Mouse (Mus musculus) myocyte (in vitro differentiated cells): ENCODE measurements at regions not wholly inside any gene's neighbourhood (a gene's known extent, or its start where the extent isn't known, plus 50 kb on each side); places are given as distances from the start of the nearest gene placed in this dataset.

Experiments
- H3K27me3 ChIP-seq: one replicate; pipeline ENCODE4 v1.6.1; 2011; ENCODE audit not compliant: control insufficient read depth, insufficient read depth, insufficient read length
- H3K36me3 ChIP-seq: one replicate; pipeline ENCODE4 v1.6.1; 2011; ENCODE audit not compliant: control insufficient read depth, insufficient read depth
- H3K4me2 ChIP-seq: one replicate; pipeline ENCODE4 v1.6.1; 2011; ENCODE audit warnings: low read depth, control low read depth
- H3K4me3 ChIP-seq: one replicate; pipeline ENCODE4 v1.5.1; 2011; ENCODE audit warnings: mild to moderate bottlenecking, control low read depth, moderate library complexity
- H3K79me2 ChIP-seq: one replicate; pipeline ENCODE4 v1.6.1; 2011; ENCODE audit not compliant: control insufficient read depth, insufficient read depth
- H3ac ChIP-seq: one replicate; pipeline ENCODE4 v1.6.1; 2011; ENCODE audit not compliant: control insufficient read depth, insufficient read length
- CEBPB ChIP-seq: IDR thresholded peaks from 2 replicates; pipeline ENCODE4 v1.6.1; 2011; ENCODE audit warnings: mild to moderate bottlenecking, moderate library complexity; ENCODE audit not compliant: poor library complexity, insufficient read depth, severe bottlenecking
- E2F4 ChIP-seq: IDR thresholded peaks from one replicate; pipeline ENCODE4 v1.6.1; 2011; ENCODE audit warnings: mild to moderate bottlenecking, control low read depth, moderate library complexity; ENCODE audit not compliant: insufficient read depth
- MAX ChIP-seq: IDR thresholded peaks from one replicate; pipeline ENCODE4 v1.6.1; 2011; ENCODE audit warnings: low read depth, mild to moderate bottlenecking, control low read depth
- MYOD1 ChIP-seq, 3 experiments: IDR thresholded peaks; one replicate each; pipeline ENCODE4 v1.6.1; 2011; ENCODE audit warnings: control low read depth in 2 of 3, low read depth in 2 of 3, mild to moderate bottlenecking in 2 of 3, moderate library complexity in 1 of 3; ENCODE audit not compliant: insufficient read length in 2 of 3, control insufficient read depth in 1 of 3
- MYOG ChIP-seq, 3 experiments: IDR thresholded peaks; one replicate each; pipeline ENCODE4 v1.6.1; 2011; ENCODE audit warnings: control low read depth in 2 of 3, low read depth in 2 of 3, mild to moderate bottlenecking in 2 of 3; ENCODE audit not compliant: insufficient read length in 2 of 3, control insufficient read depth in 1 of 3, insufficient read depth in 1 of 3
- POLR2A ChIP-seq: IDR thresholded peaks from one replicate; pipeline ENCODE4 v1.6.1; 2011; ENCODE audit warnings: low read depth, mild to moderate bottlenecking, control low read depth, moderate library complexity; ENCODE audit not compliant: insufficient read length
- POLR2AphosphoS2 ChIP-seq: IDR thresholded peaks from one replicate; pipeline ENCODE4 v1.6.1; 2011; ENCODE audit warnings: low read depth, control low read depth; ENCODE audit not compliant: insufficient read length
- REST ChIP-seq: IDR thresholded peaks from one replicate; pipeline ENCODE4 v1.6.1; 2011; ENCODE audit warnings: mild to moderate bottlenecking, control low read depth, moderate library complexity; ENCODE audit not compliant: insufficient read depth, insufficient read length
- SRF ChIP-seq: IDR thresholded peaks from one replicate; pipeline ENCODE4 v1.6.1; 2011; ENCODE audit warnings: low read depth; ENCODE audit not compliant: control insufficient read depth, insufficient read length
- TCF12 ChIP-seq: IDR thresholded peaks from one replicate; pipeline ENCODE4 v1.6.1; 2011; ENCODE audit warnings: mild to moderate bottlenecking, control low read depth; ENCODE audit not compliant: poor library complexity, insufficient read depth, severe bottlenecking
- TCF3 ChIP-seq: IDR thresholded peaks from one replicate; pipeline ENCODE4 v1.6.1; 2011; ENCODE audit warnings: low read depth, control low read depth; ENCODE audit not compliant: insufficient read length
- USF1 ChIP-seq: IDR thresholded peaks from one replicate; pipeline ENCODE4 v1.6.1; 2011; ENCODE audit warnings: low read depth, mild to moderate bottlenecking, control low read depth, moderate library complexity

DNA sequence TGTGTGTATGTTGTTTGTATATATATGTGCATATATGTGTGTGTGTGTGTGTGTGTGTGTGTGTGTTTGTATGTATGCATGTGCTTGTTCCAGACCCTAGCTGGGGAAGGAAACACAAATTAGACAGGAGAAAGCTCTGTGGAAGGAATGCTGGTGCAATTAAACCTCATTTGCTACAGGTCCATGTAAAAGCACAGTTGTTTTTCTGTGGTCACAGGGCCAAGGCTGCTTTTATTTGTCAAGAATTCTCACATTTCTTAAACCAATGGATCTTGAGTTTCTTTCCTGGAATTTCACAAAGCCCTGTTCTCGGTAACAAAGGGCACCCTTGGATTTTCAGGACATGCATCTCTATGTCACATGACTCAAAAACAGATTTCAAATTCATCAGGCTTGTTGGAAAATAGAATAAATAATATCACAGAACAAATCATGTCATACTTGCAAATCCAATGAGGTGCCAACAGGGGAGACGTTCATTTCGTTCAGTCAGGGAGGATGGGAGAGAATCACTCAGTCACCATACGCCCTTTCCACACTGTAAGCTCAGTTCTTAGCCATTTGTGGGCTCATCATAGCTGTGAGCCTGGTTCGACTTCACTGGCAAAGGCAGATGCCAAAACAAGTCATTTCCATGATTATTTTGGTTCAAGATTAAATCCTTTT lies 222.4 kb upstream of the Sox11 start:
- Histone ChIP-seq H3K4me2 (no peak overlapping the region), H3ac (no peak overlapping the region), H3K36me3 (no peaks in the 10 kb centered on the region), H3K79me2 (no peaks in the 10 kb centered on the region), H3K27me3 (no peaks in the 10 kb centered on the region), H3K4me3 (no peak overlapping the region)
- TF ChIP-seq POLR2AphosphoS2 = no peak
- TF ChIP-seq MYOG (IDR thresholded peaks at IDR 0.05; ENCODE audit: control insufficient read depth in 1 of 3, insufficient read depth in 1 of 3, insufficient read length in 2 of 3, low read depth in 2 of 3) = no peak
- no peak for TF ChIP-seq USF1
- no peak for TF ChIP-seq MAX
- TF ChIP-seq POLR2A = no peak
- no peak for TF ChIP-seq TCF3
- no peak for TF ChIP-seq CEBPB
- TF ChIP-seq E2F4 = no peak
- TF ChIP-seq MYOD1 (IDR thresholded peaks at IDR 0.05; ENCODE audit: control insufficient read depth in 1 of 3, insufficient read length in 2 of 3, low read depth in 2 of 3) = no peak
- no peak for TF ChIP-seq REST
- no peak for TF ChIP-seq TCF12

- Histone ChIP-seq H3K4me3 (no peak overlapping the region), H3K36me3 (no peaks in the 10 kb centered on the region), H3K27me3 (no peaks in the 10 kb centered on the region), H3ac (no peak overlapping the region), H3K79me2 (no peaks in the 10 kb centered on the region), H3K4me2 (no peak overlapping the region)
- TF ChIP-seq MYOD1 (IDR thresholded peaks at IDR 0.05; ENCODE audit: control insufficient read depth in 1 of 3, insufficient read length in 2 of 3, low read depth in 2 of 3) = no peak
- TF ChIP-seq USF1 = no peak
- no peak for TF ChIP-seq MYOG (IDR thresholded peaks at IDR 0.05; ENCODE audit: control insufficient read depth in 1 of 3, insufficient read depth in 1 of 3, insufficient read length in 2 of 3, low read depth in 2 of 3)
- TF ChIP-seq POLR2AphosphoS2 = no peak
- TF ChIP-seq TCF12 = no peak
- no peak for TF ChIP-seq MAX
- no peak for TF ChIP-seq E2F4
- no peak for TF ChIP-seq POLR2A
- TF ChIP-seq TCF3 = no peak
- TF ChIP-seq SRF = no peak
- TF ChIP-seq CEBPB = no peak
- no peak for TF ChIP-seq REST
Observed at GRCm38 (mm10) chr12:27563900-27564299, 221.5 kb upstream of the Sox11 start.

DNA sequence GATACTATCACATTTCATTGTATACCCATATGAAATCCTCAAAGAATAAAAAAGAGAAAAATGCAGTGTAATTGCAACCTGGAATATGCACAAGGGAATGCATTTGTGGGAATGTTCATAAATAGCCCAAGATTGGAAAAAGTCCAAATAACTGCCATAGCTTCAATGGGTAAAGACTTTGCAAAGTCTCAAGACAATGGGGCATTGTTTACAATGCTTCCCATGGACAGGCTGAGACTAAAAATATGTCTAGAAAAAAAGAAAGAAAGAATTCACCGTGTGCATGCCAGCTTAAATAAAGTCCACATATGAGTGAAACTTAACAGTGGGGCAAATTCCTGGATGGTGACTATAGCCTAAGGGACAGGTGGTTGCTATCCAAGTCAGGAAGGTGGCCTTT lies 210.4 kb upstream of the Sox11 start:
- Histone ChIP-seq H3K36me3 (no peaks in the 10 kb centered on the region), H3K79me2 (no peaks in the 10 kb centered on the region), H3K4me3 (no peak overlapping the region), H3K4me2 (no peak overlapping the region), H3ac (no peak overlapping the region), H3K27me3 (no peaks in the 10 kb centered on the region)
- no peak for TF ChIP-seq TCF12
- no peak for TF ChIP-seq SRF
- TF ChIP-seq MYOD1 (IDR thresholded peaks at IDR 0.05; ENCODE audit: control insufficient read depth in 1 of 3, insufficient read length in 2 of 3, low read depth in 2 of 3) = peak in 2 of 3 experiments; percentile 23 to 28

DNA sequence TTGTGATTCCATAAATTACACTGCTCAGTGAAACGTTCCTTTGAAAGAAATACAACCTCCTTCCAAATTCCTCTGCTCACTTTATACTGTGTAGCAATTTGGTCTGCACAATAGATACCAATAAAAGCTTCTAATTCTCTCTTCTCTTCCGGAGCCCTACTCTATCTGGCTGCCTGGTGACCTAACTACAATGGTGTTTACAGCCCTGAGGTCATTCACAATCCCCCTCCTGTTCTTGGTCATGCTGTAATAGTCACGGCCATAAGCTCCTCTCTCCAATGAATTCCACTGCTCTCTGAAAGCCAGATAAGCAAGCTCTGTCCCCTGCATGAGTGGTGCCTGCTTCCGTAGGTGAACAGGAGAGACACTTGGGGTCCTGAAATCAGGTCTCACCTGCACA lies 195.8 kb upstream of the Sox11 start:
- TF ChIP-seq CEBPB = no peak
- Histone ChIP-seq H3K27me3 (no peaks in the 10 kb centered on the region), H3K79me2 (no peaks in the 10 kb centered on the region), H3K4me3 (no peak overlapping the region), H3K36me3 (no peaks in the 10 kb centered on the region), H3K4me2 (no peak overlapping the region), H3ac (no peak overlapping the region)

DNA sequence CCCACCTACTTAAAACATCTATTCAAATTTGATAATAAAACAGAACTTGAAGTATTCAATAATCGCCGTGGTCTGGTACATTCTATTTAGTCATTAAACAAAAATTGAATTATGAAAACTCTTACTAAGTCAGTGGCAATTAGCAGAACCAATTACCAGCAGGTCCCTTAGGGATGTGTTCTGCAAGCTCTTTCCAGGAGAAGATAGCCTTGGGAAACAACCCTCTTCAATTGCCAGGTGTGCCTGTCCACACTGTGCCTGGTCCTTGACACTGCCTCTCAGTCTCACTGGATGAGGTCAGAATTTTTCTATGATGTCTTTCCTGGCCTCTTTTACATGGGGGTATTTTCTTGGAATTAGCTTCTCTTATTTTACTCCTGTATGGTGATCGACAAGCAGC lies 195.1 kb upstream of the Sox11 start:
- H3K79me2 ChIP-seq = no peaks in the 10 kb centered on the region

DNA sequence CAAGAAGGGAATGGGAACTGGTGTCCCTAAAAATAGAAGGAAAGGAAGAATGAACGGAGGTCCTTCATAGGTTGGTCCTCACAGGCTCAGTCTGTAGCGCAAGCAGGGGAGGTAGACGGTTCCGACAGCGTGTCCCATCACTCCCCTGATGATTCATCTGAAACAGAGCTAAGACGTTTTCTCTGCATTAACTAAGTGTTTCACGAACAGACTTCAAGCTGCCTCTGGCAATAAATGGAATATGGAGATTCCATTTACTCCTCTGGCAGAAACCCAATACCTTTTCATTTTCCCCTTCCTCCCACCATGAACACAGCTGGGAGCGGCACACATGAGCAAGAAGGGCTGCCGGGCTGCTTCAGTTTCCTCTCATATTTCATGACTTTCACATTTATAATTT lies 194.6 kb upstream of the Sox11 start:
- no peaks in the 10 kb centered on the region for H3K36me3 ChIP-seq
- no peaks in the 10 kb centered on the region for H3K79me2 ChIP-seq
- peak overlapping the region; percentile 73 for H3K4me2 ChIP-seq
- H3ac ChIP-seq = no peak overlapping the region
- no peaks in the 10 kb centered on the region for H3K27me3 ChIP-seq
- TF ChIP-seq POLR2AphosphoS2 (no peak), MYOD1 (IDR thresholded peaks at IDR 0.05; ENCODE audit: control insufficient read depth in 1 of 3, insufficient read length in 2 of 3, low read depth in 2 of 3) (no peak), MAX (no peak), USF1 (no peak), TCF12 (no peak), POLR2A (no peak), TCF3 (no peak), CEBPB (no peak), SRF (no peak), REST (no peak), MYOG (IDR thresholded peaks at IDR 0.05; ENCODE audit: control insufficient read depth in 1 of 3, insufficient read depth in 1 of 3, insufficient read length in 2 of 3, low read depth in 2 of 3) (no peak), E2F4 (no peak)
- H3K4me3 ChIP-seq = no peak overlapping the region

More for the DNA sequence above, 195.1 kb upstream of the Sox11 start:
- Histone ChIP-seq H3K4me2 (peak overlapping the region; percentile 73), H3K36me3 (no peaks in the 10 kb centered on the region), H3K4me3 (no peak overlapping the region), H3ac (no peak overlapping the region), H3K27me3 (no peaks in the 10 kb centered on the region)
- TF ChIP-seq TCF3 = no peak
